Mouse (Mus musculus): ENCODE data around the gene Rpl3.

- no peak for TF ChIP-seq CTCF (IDR thresholded peaks at IDR 0.05; ENCODE audit: low read depth, low read length)
- no peak for TF ChIP-seq POLR2A (IDR thresholded peaks at IDR 0.05; ENCODE audit: extremely low read depth, insufficient read depth, low read length)
Observed at GRCm38 (mm10) chr15:80134450-80134847, 42.8 kb upstream of the Rpl3 start.

Data from liver, adult 2 months (tissue).